Mouse (Mus musculus) embryonic facial prominence, embryonic 13.5 days (tissue): Measurements from ENCODE around the gene Pik3cd. TPM values are rescaled to one million over a fixed set of nuclear protein-coding genes. Genes with fewer than 3 reads are reported as not detected.

Experiments
- ATAC-seq: fragments of 200-750 bp; cut with Nextera tagmentation; 2 replicates; pipeline ENCODE4 v1.8.0; 2017; ENCODE audit warnings: low read depth; ENCODE audit not compliant: insufficient number of reproducible peaks, insufficient read depth, low FRiP score, low TSS enrichment
- H3K27ac ChIP-seq: fragments of 300-500 bp; sonication (generic); 2 replicates; pipeline ENCODE4 v1.5.1; 2015; ENCODE audit warnings: moderate library complexity, mild to moderate bottlenecking, inconsistent platforms
- H3K27me3 ChIP-seq: fragments of 300-500 bp; sonication (generic); 2 replicates; pipeline ENCODE4 v1.6.1; 2015; ENCODE audit warnings: mild to moderate bottlenecking, inconsistent platforms
- H3K36me3 ChIP-seq: fragments of 300-500 bp; sonication (generic); 2 replicates; pipeline ENCODE4 v1.6.1; 2015; ENCODE audit warnings: mild to moderate bottlenecking, inconsistent platforms
- H3K4me1 ChIP-seq: fragments of 300-500 bp; sonication (generic); 2 replicates; pipeline ENCODE4 v1.6.1; 2015; ENCODE audit warnings: inconsistent platforms
- H3K4me2 ChIP-seq: fragments of 300-500 bp; sonication (generic); 2 replicates; pipeline ENCODE4 v1.6.1; 2015; ENCODE audit warnings: moderate library complexity, mild to moderate bottlenecking, inconsistent platforms
- H3K4me3 ChIP-seq: fragments of 300-500 bp; sonication (generic); 2 replicates; pipeline ENCODE4 v1.5.1; 2015; ENCODE audit warnings: mild to moderate bottlenecking, inconsistent platforms
- H3K9ac ChIP-seq: fragments of 300-500 bp; sonication (generic); 2 replicates; pipeline ENCODE4 v1.6.1; 2015; ENCODE audit warnings: mild to moderate bottlenecking, inconsistent platforms
- H3K9me3 ChIP-seq: fragments of 300-500 bp; sonication (generic); 2 replicates; pipeline ENCODE4 v1.6.1; 2016; ENCODE audit warnings: inconsistent platforms
- WGBS: fragments of 180-500 bp; shearing (Covaris S2); methylation state at CpG from one replicate; pipeline ENCODE4 v1.1.7; 2015; ENCODE audit warnings: mixed read lengths; 5-methylcytosine and 5-hydroxymethylcytosine counted together
- polyA plus RNA-seq: library from polyadenylated mRNA; unstranded; fragments of >200 nt; fragmentation: Nextera tagmentation; extraction: Ambion mirVana; gene quantifications from 2 replicates; pipeline ENCODE4 v1.2.1, GENCODE M21; 2015

Pik3cd gene
- polyA plus RNA-seq, 1 experiment from 2014 or later, result 4.4 TPM

DNA sequence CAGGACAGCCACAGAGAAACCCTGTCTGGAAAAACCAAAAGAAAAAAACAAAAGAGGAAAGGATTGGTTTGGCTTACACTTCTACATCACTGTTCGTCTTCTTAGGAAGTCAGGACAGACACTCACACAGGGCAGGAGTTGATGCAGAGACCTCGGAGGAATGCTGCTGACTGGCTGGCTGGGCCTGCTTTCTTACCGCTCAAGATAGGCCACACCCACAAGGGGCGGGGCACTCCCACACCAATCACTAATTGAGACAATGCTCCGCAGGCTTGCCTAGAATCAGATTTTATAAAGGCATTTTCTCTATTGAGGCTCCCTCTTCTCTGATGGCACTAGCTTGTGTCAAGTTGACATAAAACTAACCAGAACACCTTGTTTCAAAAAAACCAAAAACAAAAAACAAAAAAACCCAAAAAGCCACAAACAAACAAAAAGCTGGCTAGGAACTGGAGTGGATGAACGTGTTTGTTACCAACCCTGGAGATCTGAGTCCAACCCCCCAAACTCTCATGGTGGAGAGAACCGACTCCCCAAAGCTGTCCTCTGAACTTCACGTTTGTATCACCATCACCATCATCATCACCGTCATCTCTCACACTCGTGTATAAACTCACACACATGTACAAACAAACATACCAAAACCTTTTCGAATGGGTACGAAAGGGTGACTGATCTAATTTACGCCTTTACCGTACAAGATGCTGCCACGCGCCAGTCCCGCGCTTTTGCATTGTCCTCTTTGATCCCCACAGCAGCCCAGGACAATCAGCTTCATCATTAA is 753 bp downstream of the Pik3cd start:
- no peak overlapping the region for H3K9ac ChIP-seq
- no peak overlapping the region for H3K27ac ChIP-seq
- peaks cover 16% of the 10 kb centered on the region; the same call in 1 of the 2 replicates for H3K4me1 ChIP-seq
- no peaks in the 10 kb centered on the region for H3K36me3 ChIP-seq
- H3K4me2 ChIP-seq, result no peak overlapping the region
- peaks cover 39% of the 10 kb centered on the region for H3K27me3 ChIP-seq
- no peaks in the 10 kb centered on the region for H3K9me3 ChIP-seq
- no peak overlapping the region for H3K4me3 ChIP-seq
- WGBS, result 57% methylated on average over 18 of the region's 18 CpGs
- ATAC-seq, result no peak

GRCm38 (mm10) chr4:149699953-149700352 is 2.4 kb downstream of the Pik3cd start:
- 82% methylated on average over 4 of the region's 4 CpGs for WGBS

GRCm38 (mm10) chr4:149698197-149698821 is 4.1 kb downstream of the Pik3cd start:
- Histone ChIP-seq H3K27me3 (peaks cover 49% of the 10 kb centered on the region), H3K4me1 (peaks cover 23% of the 10 kb centered on the region; the same call in 1 of the 2 replicates), H3K4me3 (peak overlapping the region; percentile 52), H3K4me2 (peak overlapping the region; percentile 86), H3K36me3 (no peaks in the 10 kb centered on the region), H3K9me3 (no peaks in the 10 kb centered on the region), H3K9ac (peak overlapping the region; percentile 76), H3K27ac (no peak overlapping the region)
- ATAC-seq, result peak; percentile 79; the same call in 1 of the 2 replicates
- WGBS, result under 1% methylated on average over 35 of the region's 35 CpGs

More at GRCm38 (mm10) chr4:149699953-149700352, 2.4 kb downstream of the Pik3cd start:
- Histone ChIP-seq H3K9ac (no peak overlapping the region), H3K27me3 (peaks cover 49% of the 10 kb centered on the region), H3K4me2 (no peak overlapping the region), H3K4me3 (no peak overlapping the region), H3K36me3 (no peaks in the 10 kb centered on the region), H3K9me3 (no peaks in the 10 kb centered on the region), H3K4me1 (peaks cover 23% of the 10 kb centered on the region; the same call in 1 of the 2 replicates), H3K27ac (no peak overlapping the region)
- no peak for ATAC-seq

- Histone ChIP-seq H3K4me3 (peak overlapping the region; percentile 52), H3K27me3 (peaks cover 49% of the 10 kb centered on the region), H3K4me2 (peak overlapping the region; percentile 86), H3K27ac (no peak overlapping the region), H3K36me3 (no peaks in the 10 kb centered on the region), H3K4me1 (peaks cover 21% of the 10 kb centered on the region; the same call in 1 of the 2 replicates), H3K9ac (peak overlapping the region; percentile 76), H3K9me3 (no peaks in the 10 kb centered on the region)
- 20% methylated on average over 15 of the region's 15 CpGs for WGBS
- ATAC-seq, result no peak
These were observed 4.7 kb downstream of the Pik3cd start for GRCm38 (mm10) chr4:149697506-149698196.

GRCm38 (mm10) chr4:149696189-149696971 is 6.0 kb downstream of the Pik3cd start:
- no peaks in the 10 kb centered on the region for H3K36me3 ChIP-seq
- H3K4me2 ChIP-seq, result no peak overlapping the region
- no peak overlapping the region for H3K27ac ChIP-seq
- H3K4me1 ChIP-seq, result peaks cover 23% of the 10 kb centered on the region
- 0 out of 2 replicates have a peak overlapping the region, but pooled peaks have one; percentile 27 for H3K9ac ChIP-seq
- ATAC-seq, result no peak
- WGBS, result 32% methylated on average over 16 of the region's 16 CpGs
- H3K27me3 ChIP-seq, result peaks cover 49% of the 10 kb centered on the region
- no peaks in the 10 kb centered on the region for H3K9me3 ChIP-seq
- no peak overlapping the region for H3K4me3 ChIP-seq

- H3K27ac ChIP-seq, result peak overlapping the region; percentile 48; the same call in 1 of the 2 replicates
- ATAC-seq, result no peak
These were observed 11.0 kb downstream of the Pik3cd start for GRCm38 (mm10) chr4:149691368-149691767.

DNA sequence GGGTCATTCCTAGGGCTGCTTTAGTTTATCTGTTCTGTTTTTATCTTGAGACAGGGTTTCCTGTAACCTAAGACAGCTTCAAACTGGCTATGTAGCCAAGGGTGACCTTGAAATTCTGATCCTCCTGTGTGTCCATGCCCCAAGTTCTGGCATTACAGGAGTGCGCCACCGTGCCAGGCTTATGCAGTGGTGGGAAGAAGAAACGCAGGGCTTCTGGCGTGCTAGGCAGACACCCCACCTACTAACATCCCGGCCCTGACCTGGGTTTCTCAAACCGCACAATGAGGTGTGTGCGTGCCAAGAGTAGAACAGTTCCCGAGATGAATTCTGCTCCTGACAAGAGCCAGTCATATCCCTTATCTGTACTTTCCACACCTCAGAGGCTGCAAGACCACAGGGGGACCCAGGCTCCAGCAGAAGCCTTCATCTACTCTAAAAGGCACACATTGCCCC is 11.5 kb downstream of the Pik3cd start:
- Histone ChIP-seq H3K4me1 (peaks cover 18% of the 10 kb centered on the region), H3K9me3 (no peaks in the 10 kb centered on the region), H3K27me3 (0 out of 2 replicates have a peak, but pooled peaks cover 4% of the 10 kb centered on the region), H3K4me2 (no peak overlapping the region), H3K27ac (peak overlapping the region; percentile 48; the same call in 1 of the 2 replicates), H3K9ac (no peak overlapping the region), H3K4me3 (no peak overlapping the region), H3K36me3 (no peaks in the 10 kb centered on the region)
- no peak for ATAC-seq
- 84% methylated on average over 8 of the region's 8 CpGs for WGBS

More at GRCm38 (mm10) chr4:149691368-149691767, 11.0 kb downstream of the Pik3cd start:
- H3K36me3 ChIP-seq, result no peaks in the 10 kb centered on the region
- H3K9ac ChIP-seq, result no peak overlapping the region
- H3K4me2 ChIP-seq, result no peak overlapping the region
- peaks cover 22% of the 10 kb centered on the region for H3K4me1 ChIP-seq
- 23% methylated on average over 8 of the region's 8 CpGs for WGBS
- no peaks in the 10 kb centered on the region for H3K9me3 ChIP-seq
- H3K4me3 ChIP-seq, result no peak overlapping the region
- H3K27me3 ChIP-seq, result peaks cover 8% of the 10 kb centered on the region; the same call in 1 of the 2 replicates

GRCm38 (mm10) chr4:149689822-149690700 is 12.3 kb downstream of the Pik3cd start:
- Histone ChIP-seq H3K9ac (no peak overlapping the region), H3K27me3 (no peaks in the 10 kb centered on the region), H3K4me1 (peaks cover 18% of the 10 kb centered on the region), H3K4me2 (no peak overlapping the region), H3K4me3 (no peak overlapping the region), H3K27ac (no peak overlapping the region), H3K9me3 (no peaks in the 10 kb centered on the region), H3K36me3 (no peaks in the 10 kb centered on the region)
- ATAC-seq, result no peak
- 78% methylated on average over 12 of the region's 12 CpGs for WGBS

DNA sequence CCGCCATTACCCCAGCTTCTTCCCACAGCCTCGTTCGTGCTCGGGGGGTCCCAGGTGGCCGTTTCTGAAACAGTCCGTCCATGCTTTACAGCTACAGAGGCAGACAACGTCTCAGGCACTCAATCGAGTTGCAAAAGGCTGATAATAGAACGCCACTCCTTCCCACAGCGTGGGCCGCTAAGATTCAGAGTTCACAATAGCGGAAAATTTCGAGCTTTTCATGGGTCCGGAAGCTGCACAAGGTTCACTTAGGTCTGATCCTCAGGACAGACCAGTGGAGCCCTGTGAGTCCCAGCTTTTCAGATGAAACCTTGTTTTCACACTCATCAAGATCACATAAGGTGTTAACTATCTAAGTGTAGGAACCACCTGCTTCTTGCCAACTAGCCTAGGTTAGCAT is 13.5 kb downstream of the Pik3cd start:
- Histone ChIP-seq H3K27ac (no peak overlapping the region), H3K4me1 (peaks cover 18% of the 10 kb centered on the region), H3K27me3 (no peaks in the 10 kb centered on the region), H3K4me2 (no peak overlapping the region), H3K36me3 (no peaks in the 10 kb centered on the region), H3K9me3 (no peaks in the 10 kb centered on the region), H3K4me3 (no peak overlapping the region), H3K9ac (no peak overlapping the region)
- WGBS, result 83% methylated on average over 14 of the region's 14 CpGs
- no peak for ATAC-seq
